Mouse (Mus musculus): ENCODE data around the gene Gng7. TPM values are rescaled to one million over a fixed set of nuclear protein-coding genes. Genes with fewer than 3 reads are reported as not detected.
"Not testable (repeated sequence)": the region's sequence is repeated elsewhere in the genome, so short reads cannot be mapped to it uniquely, and the experiment has no call there.

The Gng7 gene
- total RNA-seq (2021): 100 to 1,000 TPM in 1 of 2 experiments, 10 to 100 TPM in 1; 66.6 to 111 TPM
- long read RNA-seq, experiment 1, transcript Gng7-202 (4 exons, 3,425 nt): minor isoform, 24 of 196 reads
- long read RNA-seq, experiment 1, transcript Gng7-205 (3 exons, 875 nt): minor isoform, 13 of 196 reads
- long read RNA-seq, experiment 1, transcript Gng7-201 (4 exons, 3,362 nt): major isoform, 131 of 196 reads
- long read RNA-seq, experiment 1, partial matches to known transcripts: 6 of 196 reads
- long read RNA-seq, experiment 1, other reads (novel, unspliced or antisense): 22 of 196 reads
- long read RNA-seq, experiment 2, transcript Gng7-205 (3 exons, 875 nt): minor isoform, 33 of 227 reads
- long read RNA-seq, experiment 2, transcript Gng7-201 (4 exons, 3,362 nt): major isoform, 131 of 227 reads
- long read RNA-seq, experiment 2, transcript Gng7-202 (4 exons, 3,425 nt): minor isoform, 34 of 227 reads
- long read RNA-seq, experiment 2, partial matches to known transcripts: 5 of 227 reads
- long read RNA-seq, experiment 2, other reads (novel, unspliced or antisense): 22 of 227 reads

DNA sequence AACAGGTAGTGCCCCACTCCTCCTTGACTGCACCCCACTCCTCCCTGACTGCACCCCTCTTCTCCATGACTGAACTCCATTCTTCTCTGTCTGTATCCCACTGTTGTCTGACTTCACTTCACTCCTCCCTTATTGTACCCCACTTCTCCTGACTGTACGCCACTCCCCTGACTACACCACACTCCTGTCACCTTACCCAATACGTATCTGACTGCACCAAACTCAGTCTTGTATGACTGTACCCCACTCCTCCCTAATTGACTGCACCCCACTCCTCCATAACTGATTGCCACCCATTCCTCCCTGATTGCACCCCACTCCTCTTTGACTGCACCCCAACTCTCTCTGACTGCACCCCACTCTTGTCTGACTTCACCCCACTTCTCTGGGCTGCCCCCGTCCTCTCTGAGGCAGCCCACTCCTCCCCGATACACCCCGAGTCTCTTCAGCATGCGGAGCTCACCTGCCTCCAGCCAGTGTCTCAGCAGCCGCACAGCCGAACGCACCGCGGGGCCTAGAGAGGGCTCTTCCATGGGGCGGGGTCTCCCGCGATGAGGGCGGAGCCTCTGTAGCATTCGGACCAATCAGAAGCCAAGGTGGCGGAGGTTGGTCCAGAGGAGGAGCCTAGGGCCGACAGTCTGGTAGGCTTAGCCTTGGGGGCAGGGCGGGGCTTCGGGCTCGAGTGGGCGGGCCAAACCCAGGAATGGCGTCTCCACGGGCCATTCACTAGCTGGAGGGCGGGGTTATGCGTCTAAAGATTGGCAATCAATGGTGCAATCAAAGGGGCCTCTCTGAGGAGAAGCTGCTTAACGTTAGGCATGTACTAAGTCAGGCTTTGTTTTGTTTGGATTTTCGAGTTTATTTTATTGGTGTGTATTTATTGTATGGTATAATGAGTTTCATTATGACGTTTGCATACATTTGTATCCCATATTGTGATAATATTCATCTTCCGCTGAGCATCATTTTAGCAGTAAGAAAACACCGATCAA is at the start of gene Gng7:
TSS of gene Gng7 (minus strand) at position 553 of the 992 bp plus-strand sequence.
- intact Hi-C loops (cut with DNase I): no loop called here
- H3K4me3 ChIP-seq: peak within 1 kb of the TSS; percentile 40
- 0 out of 2 replicates have a peak within 1 kb of the TSS, but pooled peaks have one; percentile 28 for H3K27ac ChIP-seq
- TF ChIP-seq CTCF (IDR thresholded peaks at IDR 0.05): no peak
- DNase-seq (ENCODE audit: extremely low spot score in 1 of 2, low spot score in 2 of 2): peak; percentile 93 to 98

DNA sequence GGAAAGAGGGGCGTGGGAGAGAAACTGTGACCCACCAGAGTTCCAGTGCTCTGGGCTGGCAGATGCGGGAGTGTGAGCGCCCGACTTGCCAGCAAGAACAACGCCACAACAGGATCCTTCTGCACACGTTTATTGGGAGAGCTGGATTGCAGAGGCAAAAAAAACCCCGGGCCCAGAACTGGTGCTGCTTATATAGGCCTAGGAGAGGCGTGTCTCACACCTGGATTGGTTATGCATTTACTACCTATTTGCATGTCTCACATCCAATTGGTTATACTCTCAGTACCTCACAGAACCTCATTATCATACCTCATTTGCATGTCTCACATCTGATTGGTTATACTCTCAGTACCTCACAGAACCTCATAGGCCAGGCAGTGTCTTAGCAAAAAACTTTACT is 49.8 kb upstream of the Gng7 start:
- DNase-seq (ENCODE audit: extremely low spot score in 1 of 2, low spot score in 2 of 2); intact Hi-C loops (cut with DNase I); H3K27ac ChIP-seq; H3K4me3 ChIP-seq: not testable (repeated sequence)

DNA sequence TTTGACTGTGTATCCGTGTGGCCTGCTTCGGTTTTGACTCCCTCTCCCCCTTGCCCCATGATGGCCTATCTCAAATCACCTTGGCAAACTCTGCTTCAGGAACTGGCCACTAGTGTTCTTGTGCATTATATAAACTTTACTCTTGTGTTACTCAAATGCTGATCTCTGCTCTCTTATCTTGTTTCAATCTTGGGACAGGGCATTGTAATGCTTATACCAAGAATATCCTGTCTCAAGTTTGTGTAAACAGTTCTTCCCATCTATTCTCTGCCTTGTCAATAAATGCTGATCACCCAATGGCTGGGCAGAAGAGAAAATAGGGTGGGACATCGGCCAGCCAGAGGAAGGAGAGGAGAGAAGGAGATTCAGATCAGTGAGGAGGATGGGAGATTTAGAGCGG is 48.0 kb upstream of the Gng7 start:
- intact Hi-C loops (cut with DNase I): no loop called here
- Histone ChIP-seq H3K27ac (no peak overlapping the region), H3K4me3 (no peak overlapping the region)
- DNase-seq (ENCODE audit: extremely low spot score in 1 of 2, low spot score in 2 of 2): no peak
- no peak for TF ChIP-seq CTCF (IDR thresholded peaks at IDR 0.05)

DNA sequence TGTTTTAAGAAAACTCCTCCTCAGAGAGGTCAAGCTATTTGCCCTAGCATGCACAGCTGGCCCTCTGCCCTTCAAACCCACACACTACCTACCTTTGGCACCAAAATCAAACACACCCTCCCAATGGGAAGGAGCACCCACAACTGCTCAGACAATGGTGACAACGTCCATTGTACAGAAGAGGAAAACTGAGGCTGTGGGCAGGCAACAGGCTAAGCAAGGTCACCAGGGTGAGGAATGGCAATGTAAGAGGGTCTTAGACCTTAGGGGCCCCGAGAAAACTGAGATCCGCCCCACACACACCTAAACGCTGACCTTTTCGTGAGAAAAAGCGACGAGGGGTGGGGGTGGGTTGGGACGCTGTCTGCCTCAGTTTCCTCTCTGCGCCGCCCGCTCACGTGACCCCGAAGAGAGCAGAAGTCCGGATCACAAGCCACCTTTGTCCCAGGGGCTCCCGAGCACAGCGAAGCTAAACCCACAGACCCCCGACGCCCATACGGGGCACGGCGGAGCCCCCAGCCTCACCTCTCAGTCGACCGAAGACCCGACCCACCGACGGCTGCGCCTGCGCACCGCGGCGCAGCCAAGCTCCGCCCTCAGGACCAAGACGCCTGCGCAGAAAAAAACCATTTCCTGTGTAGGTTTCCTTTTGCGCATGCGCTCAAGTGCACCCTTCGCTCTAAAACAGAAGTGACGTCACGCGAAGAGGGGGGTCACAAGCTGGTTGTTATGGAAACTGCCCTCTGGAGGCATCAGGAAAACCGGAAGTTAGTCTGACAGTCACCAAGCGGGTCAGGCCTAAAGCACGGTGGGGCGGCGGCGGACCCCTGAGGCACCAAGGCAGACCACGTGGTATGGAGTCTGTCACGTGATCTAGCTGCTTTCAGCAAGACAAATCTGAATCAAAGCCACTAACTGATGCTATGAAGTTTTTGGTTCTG is 45.1 kb upstream of the Gng7 start, which contains the start of gene Sgta:
TSS of gene Sgta (minus strand) at position 579 of the 941 bp plus-strand sequence.
- intact Hi-C loops (cut with DNase I): no loop called here
- peak; percentile 98 to 99 for DNase-seq (ENCODE audit: extremely low spot score in 1 of 2, low spot score in 2 of 2)
- Histone ChIP-seq H3K27ac (peak within 1 kb of the TSS; percentile 90), H3K4me3 (peak within 1 kb of the TSS; percentile 90)
- no peak for TF ChIP-seq CTCF (IDR thresholded peaks at IDR 0.05)

DNA sequence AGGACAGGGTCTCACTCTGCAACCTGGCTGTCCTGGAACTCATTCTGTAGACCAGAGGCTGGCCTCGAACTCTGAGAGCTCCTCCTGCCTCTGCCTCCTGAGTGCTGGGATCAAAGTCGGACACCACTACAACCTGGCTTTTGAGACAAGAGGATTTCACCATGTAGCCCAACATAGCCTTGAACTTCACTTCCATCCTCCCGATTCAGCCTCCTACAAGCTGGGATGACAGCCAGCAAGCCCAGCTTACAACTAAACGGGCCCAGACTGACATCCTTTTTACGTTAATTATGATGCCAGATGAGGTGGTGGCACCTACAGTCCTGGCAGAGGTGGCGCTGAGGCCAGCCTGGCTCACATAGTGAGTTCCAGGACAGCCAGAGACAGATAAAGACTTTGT is 44.2 kb upstream of the Gng7 start:
- Histone ChIP-seq H3K27ac (no peak overlapping the region), H3K4me3 (peak overlapping the region; percentile 90)
- DNase-seq (ENCODE audit: extremely low spot score in 1 of 2, low spot score in 2 of 2): no peak
- TF ChIP-seq CTCF (IDR thresholded peaks at IDR 0.05): no peak
- intact Hi-C loops (cut with DNase I): no loop called here

DNA sequence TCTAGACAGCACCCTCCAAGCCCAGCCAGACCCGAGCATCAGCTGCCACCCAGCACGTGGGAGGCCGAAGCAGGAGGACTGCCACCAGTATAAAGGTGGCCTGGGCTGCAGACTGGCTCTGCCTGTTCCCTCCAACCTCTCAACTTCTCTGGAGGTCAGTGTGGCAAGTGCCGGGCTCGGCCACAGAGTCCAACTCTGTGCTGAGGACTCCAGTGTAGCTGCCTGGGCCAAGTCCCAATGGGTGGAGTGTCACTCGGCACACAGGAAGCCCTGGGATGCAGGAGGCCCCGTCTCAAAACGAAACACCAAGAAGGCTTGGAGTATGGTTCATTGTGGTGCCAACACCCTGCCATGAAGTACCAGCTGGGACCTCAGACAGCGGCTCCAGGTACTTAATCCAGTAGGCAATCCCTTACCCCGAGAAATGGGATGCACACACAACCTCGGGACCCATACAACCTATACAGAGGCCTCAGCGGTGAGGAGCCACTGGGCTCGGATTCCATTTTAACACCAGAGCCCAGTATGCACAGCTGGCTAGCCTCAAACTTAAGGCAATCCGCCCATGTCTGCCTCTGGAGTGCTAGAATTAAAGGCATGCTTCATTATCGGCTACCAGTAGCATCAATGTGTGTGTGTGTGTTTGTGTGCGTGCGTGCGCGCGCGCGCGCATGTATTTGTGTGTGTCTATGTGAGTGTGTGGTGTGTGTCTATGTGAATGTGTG is 42.8 kb upstream of the Gng7 start:
- intact Hi-C loops (cut with DNase I): no loop called here
- H3K27ac ChIP-seq: no peak overlapping the region
- TF ChIP-seq CTCF (IDR thresholded peaks at IDR 0.05): no peak
- no peak for DNase-seq (ENCODE audit: extremely low spot score in 1 of 2, low spot score in 2 of 2)
- no peak overlapping the region for H3K4me3 ChIP-seq

DNA sequence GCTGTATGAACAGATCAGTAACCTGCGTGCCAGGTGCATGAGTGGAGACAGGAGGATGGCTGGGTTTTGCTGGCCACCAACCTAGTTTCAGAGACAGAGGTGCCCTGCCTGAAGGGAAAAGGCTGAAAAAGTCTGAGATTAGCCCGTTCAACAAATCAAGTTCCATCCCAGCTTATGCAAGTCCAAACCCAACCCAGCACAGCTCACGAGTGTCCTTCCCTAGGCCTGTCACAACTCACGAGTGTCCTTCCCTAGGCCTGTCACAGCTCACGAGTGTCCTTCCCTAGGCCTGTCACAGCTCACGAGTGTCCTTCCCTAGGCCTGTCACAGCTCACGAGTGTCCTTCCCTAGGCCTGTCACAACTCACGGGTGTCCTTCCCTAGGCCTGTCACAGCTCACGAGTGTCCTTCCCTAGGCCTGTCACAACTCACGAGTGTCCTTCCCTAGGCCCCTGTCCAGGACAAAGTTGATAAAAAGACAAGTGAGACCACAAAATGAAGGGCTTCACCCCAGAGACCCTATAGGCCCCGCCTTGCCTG is 41.1 kb upstream of the Gng7 start:
- H3K27ac ChIP-seq; intact Hi-C loops (cut with DNase I); DNase-seq (ENCODE audit: extremely low spot score in 1 of 2, low spot score in 2 of 2); H3K4me3 ChIP-seq: not testable (repeated sequence)

DNA sequence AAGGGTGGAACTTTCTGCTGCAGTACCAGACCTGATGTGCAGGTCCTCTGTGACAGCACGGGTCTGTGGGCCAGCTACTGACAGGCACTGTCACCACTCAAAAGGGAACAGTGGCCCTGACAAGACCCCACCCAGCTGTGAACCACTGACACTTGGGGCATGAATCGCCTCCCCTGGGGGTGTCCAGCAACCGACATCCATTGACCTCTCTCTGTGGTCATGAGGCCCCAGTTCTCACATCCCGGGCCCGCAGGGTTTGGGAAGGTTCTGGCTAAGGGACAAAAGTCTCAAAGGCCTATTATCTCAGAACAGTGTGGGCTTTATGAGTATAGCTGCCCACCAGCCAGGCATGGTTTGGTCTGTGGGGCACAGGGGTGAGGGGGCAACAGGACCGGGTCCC is 40.4 kb upstream of the Gng7 start:
- no peak overlapping the region for H3K27ac ChIP-seq
- no peak for DNase-seq (ENCODE audit: extremely low spot score in 1 of 2, low spot score in 2 of 2)
- intact Hi-C loops (cut with DNase I): no loop called here
- no peak for TF ChIP-seq CTCF (IDR thresholded peaks at IDR 0.05)
- H3K4me3 ChIP-seq: no peak overlapping the region

DNA sequence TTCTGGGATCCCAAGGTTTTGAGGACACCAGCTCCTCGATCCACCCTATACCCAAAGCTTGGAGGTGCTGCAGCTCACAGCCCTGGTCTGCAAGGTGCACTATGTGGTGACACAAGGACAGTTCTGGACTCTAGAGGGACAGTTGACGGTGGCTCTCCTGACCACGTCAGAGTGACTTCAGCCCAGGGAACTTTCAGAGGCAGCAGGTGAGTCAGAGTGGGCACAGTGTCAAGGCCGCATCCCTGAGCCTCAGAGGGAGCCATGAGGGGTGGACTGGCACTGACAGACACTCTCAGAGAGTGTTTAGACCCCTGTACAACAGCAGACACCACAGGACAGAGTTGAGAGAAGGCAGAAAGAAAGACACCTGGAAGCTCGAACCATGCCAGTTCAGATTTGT is 37.8 kb upstream of the Gng7 start:
- no peak for TF ChIP-seq CTCF (IDR thresholded peaks at IDR 0.05)

DNA sequence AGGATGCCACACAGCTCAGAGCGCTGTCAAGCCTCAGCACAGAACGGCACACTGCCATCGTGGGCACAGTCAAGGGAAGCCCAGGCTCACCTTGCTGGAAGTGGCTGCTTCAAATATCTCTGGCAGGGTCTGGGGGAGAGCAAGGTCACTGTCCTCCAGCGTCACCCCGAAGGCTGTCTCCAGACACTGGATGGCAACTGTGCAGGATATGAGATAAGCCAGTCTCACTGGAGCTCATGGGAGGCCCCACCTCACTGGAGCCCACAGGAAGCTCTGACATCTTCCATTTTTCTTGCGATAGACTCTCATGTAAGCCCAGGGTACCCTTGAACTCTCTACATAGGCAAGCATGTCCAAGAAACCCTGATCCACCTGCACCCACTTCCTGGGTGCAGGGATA is 36.4 kb upstream of the Gng7 start:
- Histone ChIP-seq H3K27ac (no peak overlapping the region), H3K4me3 (no peak overlapping the region)
- intact Hi-C loops (cut with DNase I): no loop called here
- no peak for TF ChIP-seq CTCF (IDR thresholded peaks at IDR 0.05)
- DNase-seq (ENCODE audit: extremely low spot score in 1 of 2, low spot score in 2 of 2): no peak

More for the DNA sequence above, 37.8 kb upstream of the Gng7 start:
- intact Hi-C loops (cut with DNase I): no loop called here
- Histone ChIP-seq H3K4me3 (no peak overlapping the region), H3K27ac (no peak overlapping the region)
- DNase-seq (ENCODE audit: extremely low spot score in 1 of 2, low spot score in 2 of 2): no peak
